Mouse (Mus musculus) neural tube, embryonic 14.5 days (tissue): ENCODE measurements at regions not wholly inside any gene's neighbourhood (a gene's known extent, or its start where the extent isn't known, plus 50 kb on each side); places are given as distances from the start of the nearest gene placed in this dataset.

Source experiments
- ATAC-seq: fragments of 200-750 bp; cut with Nextera tagmentation; 2 replicates; pipeline ENCODE4 v1.8.0; 2017; ENCODE audit warnings: low read depth, mild to moderate bottlenecking, moderate TSS enrichment, moderate library complexity
- H3K27ac ChIP-seq: fragments of 300-500 bp; sonication (generic); 2 replicates; pipeline ENCODE4 v1.5.1; 2014; ENCODE audit warnings: low read depth, mild to moderate bottlenecking, control low read depth, low read length, moderate library complexity, mixed read lengths
- H3K27me3 ChIP-seq: fragments of 300-500 bp; sonication (generic); 2 replicates; pipeline ENCODE4 v1.6.1; 2014; ENCODE audit warnings: low read length; ENCODE audit not compliant: control insufficient read depth, insufficient read depth
- H3K36me3 ChIP-seq: fragments of 300-500 bp; sonication (generic); 2 replicates; pipeline ENCODE4 v1.6.1; 2014; ENCODE audit warnings: low read length, mixed read lengths; ENCODE audit not compliant: control insufficient read depth, insufficient read depth
- H3K4me1 ChIP-seq: fragments of 300-500 bp; sonication (generic); 2 replicates; pipeline ENCODE4 v1.6.1; 2014; ENCODE audit warnings: low read length; ENCODE audit not compliant: control insufficient read depth, insufficient read depth
- H3K4me2 ChIP-seq: fragments of 300-500 bp; sonication (generic); 2 replicates; pipeline ENCODE4 v1.6.1; 2014; ENCODE audit warnings: mild to moderate bottlenecking, low read depth, low read length, control low read depth
- H3K4me3 ChIP-seq: fragments of 300-500 bp; sonication (generic); 2 replicates; pipeline ENCODE4 v1.5.1; 2014; ENCODE audit warnings: low read depth, low read length, control low read depth, mixed read lengths
- H3K9ac ChIP-seq: fragments of 300-500 bp; sonication (generic); replicated peaks from 2 replicates; pipeline ENCODE4 v1.6.1; 2014; ENCODE audit warnings: low read depth, mild to moderate bottlenecking, control low read depth, low read length, mixed read lengths
- H3K9me3 ChIP-seq: fragments of 300-500 bp; sonication (generic); 2 replicates; pipeline ENCODE4 v1.6.1; 2016; ENCODE audit warnings: low read length; ENCODE audit not compliant: control insufficient read depth
- WGBS: fragments of 180-500 bp; shearing (Covaris S2); extraction: QIAGEN DNeasy Blood & Tissue Kit; methylation state at CpG from one replicate; pipeline ENCODE4 v1.1.7; 2014; 5-methylcytosine and 5-hydroxymethylcytosine counted together

DNA sequence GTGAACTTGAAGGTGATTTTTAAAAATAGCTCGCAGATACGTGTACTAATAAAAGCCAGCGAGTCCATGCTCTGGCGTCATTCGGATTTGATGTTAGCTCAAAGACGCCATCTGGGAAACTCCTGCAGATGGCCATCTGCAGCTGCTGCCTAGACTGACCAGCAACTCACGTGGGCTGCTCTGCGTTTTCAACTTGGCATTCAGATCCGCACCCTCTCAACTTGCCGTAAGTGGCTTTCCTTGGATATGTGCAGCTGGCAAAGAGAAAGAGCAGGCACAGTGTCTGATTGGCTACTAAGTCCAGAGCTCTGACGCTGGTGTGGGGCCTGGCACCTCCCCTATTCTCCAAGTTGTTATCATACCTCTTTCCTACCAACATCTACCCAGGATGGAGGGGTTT is 77.6 kb upstream of the Ajap1 start:
- no peaks in the 10 kb centered on the region for H3K27me3 ChIP-seq
- H3K4me2 ChIP-seq: no peak overlapping the region
- H3K36me3 ChIP-seq: no peaks in the 10 kb centered on the region
- ATAC-seq: no peak
- WGBS: 52% methylated on average over 11 of the region's 11 CpGs
- H3K27ac ChIP-seq: no peak overlapping the region
- H3K9ac ChIP-seq: no peak overlapping the region
- H3K4me1 ChIP-seq: no peaks in the 10 kb centered on the region
- H3K4me3 ChIP-seq: no peak overlapping the region
- no peaks in the 10 kb centered on the region for H3K9me3 ChIP-seq

DNA sequence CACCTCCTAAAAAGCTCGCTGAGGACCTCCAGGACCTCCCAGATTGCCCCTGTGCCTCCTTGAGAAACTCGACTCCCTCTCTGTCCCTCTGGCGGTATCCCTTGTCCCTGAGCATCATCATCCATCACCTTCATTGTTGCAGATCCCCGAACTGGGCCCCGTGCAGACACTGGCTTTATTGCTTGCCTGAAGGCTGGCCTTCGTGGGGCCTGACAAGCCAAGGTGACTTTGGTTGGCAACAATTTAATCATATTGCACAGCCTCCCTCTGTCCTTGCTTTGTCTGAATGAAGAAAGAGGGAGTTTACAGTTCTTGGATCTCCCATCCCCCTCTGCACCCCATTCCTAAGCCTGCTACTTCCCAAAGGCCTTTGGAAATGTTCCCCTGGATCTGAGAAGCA is 78.3 kb upstream of the Ajap1 start:
- no peak overlapping the region for H3K9ac ChIP-seq
- no peaks in the 10 kb centered on the region for H3K27me3 ChIP-seq
- H3K9me3 ChIP-seq: no peaks in the 10 kb centered on the region
- no peak overlapping the region for H3K4me3 ChIP-seq
- ATAC-seq: no peak
- H3K27ac ChIP-seq: no peak overlapping the region
- H3K36me3 ChIP-seq: no peaks in the 10 kb centered on the region
- no peaks in the 10 kb centered on the region for H3K4me1 ChIP-seq
- WGBS: 4% methylated on average over 6 of the region's 6 CpGs
- H3K4me2 ChIP-seq: no peak overlapping the region

DNA sequence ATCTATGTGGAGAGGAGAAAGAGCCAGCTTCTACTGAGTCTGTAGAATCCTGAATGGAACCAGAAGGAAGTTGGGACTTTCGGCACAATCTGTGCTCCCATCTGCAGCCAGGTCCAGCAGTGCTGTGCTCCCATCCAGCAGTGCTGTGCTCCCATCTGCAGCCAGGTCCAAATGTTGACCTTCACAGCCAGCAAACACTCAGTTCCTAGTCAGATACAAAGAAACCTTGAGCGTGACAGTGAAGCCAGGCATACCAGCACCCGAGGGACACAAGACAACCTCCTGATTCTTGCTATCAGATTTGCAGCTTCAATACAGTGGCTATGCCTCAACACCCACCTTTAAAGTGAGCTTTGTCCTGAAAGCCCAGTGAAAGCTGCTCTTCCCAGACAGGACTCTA is 79.4 kb upstream of the Ajap1 start:
- no peak overlapping the region for H3K4me3 ChIP-seq
- H3K9ac ChIP-seq: no peak overlapping the region
- 91% methylated on average over 3 of the region's 3 CpGs for WGBS
- ATAC-seq: no peak
- H3K27me3 ChIP-seq: no peaks in the 10 kb centered on the region
- H3K9me3 ChIP-seq: no peaks in the 10 kb centered on the region
- no peaks in the 10 kb centered on the region for H3K4me1 ChIP-seq
- H3K36me3 ChIP-seq: no peaks in the 10 kb centered on the region
- no peak overlapping the region for H3K27ac ChIP-seq
- H3K4me2 ChIP-seq: no peak overlapping the region

DNA sequence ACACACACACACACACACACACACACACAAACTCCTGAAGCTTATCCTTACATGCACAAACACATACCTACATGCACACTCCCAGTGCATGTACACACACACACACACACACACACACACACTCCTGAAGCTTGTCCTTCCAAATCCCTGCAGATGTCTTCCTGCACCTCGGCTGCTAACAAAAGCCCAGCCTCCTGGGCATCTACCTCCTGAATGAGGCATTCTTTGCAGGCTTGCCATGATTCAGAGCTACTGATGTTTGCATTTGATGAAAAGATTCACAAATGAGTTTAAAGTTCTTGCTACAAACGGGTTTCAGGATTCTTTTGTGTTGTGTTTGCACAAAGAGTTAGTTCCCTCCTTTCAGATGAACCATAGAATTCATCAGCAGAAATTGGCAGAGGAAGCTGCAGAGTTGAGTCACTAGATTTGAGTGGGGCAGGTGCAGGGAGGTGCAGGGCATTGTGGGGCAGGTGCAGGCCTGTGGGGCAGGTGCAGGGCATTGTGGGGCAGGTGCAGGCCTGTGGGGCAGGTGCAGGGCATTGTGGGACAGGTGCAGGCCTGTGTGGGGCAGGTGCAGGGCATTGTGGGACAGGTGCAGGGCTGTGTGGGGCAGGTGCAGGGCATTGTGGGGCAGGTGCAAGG is 84.8 kb upstream of the Ajap1 start:
- no peak overlapping the region for H3K27ac ChIP-seq
- 24% methylated on average over 2 of the region's 2 CpGs for WGBS
- H3K4me1 ChIP-seq: no peaks in the 10 kb centered on the region
- no peaks in the 10 kb centered on the region for H3K36me3 ChIP-seq
- no peaks in the 10 kb centered on the region for H3K27me3 ChIP-seq
- ATAC-seq: no peak
- H3K9ac ChIP-seq: no peak overlapping the region
- H3K4me3 ChIP-seq: no peak overlapping the region
- no peaks in the 10 kb centered on the region for H3K9me3 ChIP-seq
- H3K4me2 ChIP-seq: no peak overlapping the region

DNA sequence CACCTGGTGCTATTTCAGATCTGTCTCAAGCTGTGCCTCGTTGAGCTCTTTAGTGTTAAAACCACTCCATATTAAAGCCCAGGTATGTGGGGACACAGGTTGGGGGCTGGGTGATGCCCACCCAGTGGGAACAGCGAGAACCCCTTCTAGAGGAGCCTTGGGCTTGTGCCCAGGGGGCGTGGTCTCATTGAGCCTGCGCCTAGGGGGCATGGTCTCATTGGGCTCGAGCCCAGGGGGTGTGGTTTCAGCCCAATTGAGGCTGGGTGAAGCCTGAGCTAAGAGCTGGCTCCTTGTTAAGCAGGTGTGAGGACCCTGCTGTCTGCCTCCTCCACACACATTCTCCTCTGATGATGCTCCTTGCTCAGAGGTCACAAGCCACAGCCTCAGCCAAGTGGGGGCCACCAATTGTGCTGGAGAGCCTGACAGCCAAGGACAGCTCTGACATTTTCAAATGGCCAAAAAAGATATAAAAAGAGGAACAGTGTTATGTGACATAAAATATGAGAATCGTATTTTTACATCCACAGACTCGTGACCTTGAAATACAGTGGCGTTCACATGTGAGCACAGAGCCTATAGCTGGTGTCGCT is 90.7 kb upstream of the Ajap1 start:
- Histone ChIP-seq H3K4me2 (no peak overlapping the region), H3K9ac (no peak overlapping the region), H3K27ac (peak overlapping the region; percentile 28; the same call in 1 of the 2 replicates), H3K27me3 (no peaks in the 10 kb centered on the region), H3K4me1 (peaks cover under 1% of the 10 kb centered on the region; the same call in 1 of the 2 replicates), H3K36me3 (no peaks in the 10 kb centered on the region), H3K9me3 (no peaks in the 10 kb centered on the region), H3K4me3 (no peak overlapping the region)
- WGBS: 50% methylated on average over 9 of the region's 9 CpGs
- no peak for ATAC-seq

DNA sequence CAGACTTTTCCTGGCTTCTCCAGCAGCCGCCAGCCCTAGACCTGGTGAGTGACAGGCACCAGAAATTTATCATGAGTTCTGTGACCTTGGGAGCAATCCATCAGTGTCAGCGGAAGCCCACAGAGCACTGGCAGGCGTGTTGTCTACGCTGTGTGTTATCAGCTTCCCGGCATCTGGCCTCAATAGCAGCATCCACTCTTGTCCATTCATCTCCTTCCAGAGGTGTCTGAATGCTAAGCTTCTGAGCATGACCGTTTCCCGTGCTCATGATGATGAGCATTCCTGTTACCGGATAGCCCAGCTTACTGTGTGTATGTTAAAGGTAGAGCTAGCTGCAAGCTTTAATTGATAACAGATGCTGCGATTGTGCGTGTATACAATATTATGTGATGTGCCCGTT is 110.7 kb upstream of the Ajap1 start:
- no peaks in the 10 kb centered on the region for H3K27me3 ChIP-seq
- H3K9me3 ChIP-seq: no peaks in the 10 kb centered on the region
- H3K4me2 ChIP-seq: no peak overlapping the region
- no peaks in the 10 kb centered on the region for H3K36me3 ChIP-seq
- no peak overlapping the region for H3K9ac ChIP-seq
- H3K4me1 ChIP-seq: no peaks in the 10 kb centered on the region
- no peak for ATAC-seq
- H3K27ac ChIP-seq: no peak overlapping the region
- WGBS: 75% methylated on average over 11 of the region's 11 CpGs
- H3K4me3 ChIP-seq: no peak overlapping the region

DNA sequence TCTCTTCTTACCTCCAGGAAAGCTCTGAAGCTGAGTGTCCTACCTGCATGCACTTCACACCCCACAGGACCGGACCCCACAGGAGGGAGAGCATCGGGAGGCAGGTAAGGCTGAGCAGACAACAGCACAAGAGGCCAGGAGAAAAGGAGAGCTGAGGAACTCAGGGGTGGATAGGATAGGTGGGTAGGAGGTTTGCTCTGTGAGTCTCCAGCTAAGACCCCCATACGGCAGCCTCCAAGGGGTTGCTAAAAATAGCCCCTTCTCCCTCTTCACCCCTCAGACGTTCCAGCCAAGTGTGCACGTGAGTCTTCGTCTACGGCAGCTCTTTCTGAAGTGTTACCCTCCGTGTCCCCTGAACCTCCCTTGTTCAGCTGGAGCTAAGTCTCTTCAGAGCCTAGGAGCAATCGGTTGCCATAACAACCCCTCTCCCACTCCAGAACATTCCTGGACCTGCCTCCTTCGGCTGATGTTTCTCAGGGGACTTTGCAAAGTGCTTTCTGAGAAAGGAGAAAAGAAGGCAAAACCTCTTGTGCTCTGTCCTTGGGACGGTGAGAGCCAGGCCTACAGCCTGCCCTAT is 117.3 kb upstream of the Ajap1 start:
- Histone ChIP-seq H3K9me3 (no peaks in the 10 kb centered on the region), H3K27me3 (no peaks in the 10 kb centered on the region), H3K36me3 (no peaks in the 10 kb centered on the region), H3K9ac (no peak overlapping the region), H3K27ac (no peak overlapping the region), H3K4me1 (peaks cover 13% of the 10 kb centered on the region; the same call in 1 of the 2 replicates), H3K4me2 (no peak overlapping the region), H3K4me3 (no peak overlapping the region)
- WGBS: 34% methylated on average over 11 of the region's 11 CpGs
- ATAC-seq: peak; percentile 49; the same call in 1 of the 2 replicates

DNA sequence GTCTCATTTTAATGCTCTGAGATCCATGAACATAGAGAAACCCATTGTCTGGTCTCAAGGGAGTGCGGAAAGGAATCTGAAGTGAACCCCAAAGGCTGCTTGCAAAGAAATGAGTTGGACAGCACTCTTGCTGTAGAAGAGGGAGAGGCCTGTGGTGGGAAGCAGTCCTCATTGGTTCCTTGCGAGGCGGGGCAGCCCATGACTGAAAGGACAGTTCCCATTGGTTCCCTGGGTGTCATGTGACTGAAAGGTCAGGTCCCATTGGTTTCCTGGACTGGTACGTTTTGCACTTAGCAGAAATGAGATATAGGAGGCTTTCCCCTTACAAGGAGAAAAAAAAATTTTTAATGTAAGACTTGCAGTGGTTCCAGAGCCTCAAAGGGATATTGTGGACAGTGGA is 119.9 kb upstream of the Ajap1 start:
- WGBS: 93% methylated on average over 4 of the region's 4 CpGs
- Histone ChIP-seq H3K36me3 (no peaks in the 10 kb centered on the region), H3K9ac (no peak overlapping the region), H3K4me3 (no peak overlapping the region), H3K4me1 (peaks cover 13% of the 10 kb centered on the region; the same call in 1 of the 2 replicates), H3K9me3 (no peaks in the 10 kb centered on the region), H3K27ac (no peak overlapping the region), H3K4me2 (no peak overlapping the region), H3K27me3 (no peaks in the 10 kb centered on the region)
- ATAC-seq: no peak

DNA sequence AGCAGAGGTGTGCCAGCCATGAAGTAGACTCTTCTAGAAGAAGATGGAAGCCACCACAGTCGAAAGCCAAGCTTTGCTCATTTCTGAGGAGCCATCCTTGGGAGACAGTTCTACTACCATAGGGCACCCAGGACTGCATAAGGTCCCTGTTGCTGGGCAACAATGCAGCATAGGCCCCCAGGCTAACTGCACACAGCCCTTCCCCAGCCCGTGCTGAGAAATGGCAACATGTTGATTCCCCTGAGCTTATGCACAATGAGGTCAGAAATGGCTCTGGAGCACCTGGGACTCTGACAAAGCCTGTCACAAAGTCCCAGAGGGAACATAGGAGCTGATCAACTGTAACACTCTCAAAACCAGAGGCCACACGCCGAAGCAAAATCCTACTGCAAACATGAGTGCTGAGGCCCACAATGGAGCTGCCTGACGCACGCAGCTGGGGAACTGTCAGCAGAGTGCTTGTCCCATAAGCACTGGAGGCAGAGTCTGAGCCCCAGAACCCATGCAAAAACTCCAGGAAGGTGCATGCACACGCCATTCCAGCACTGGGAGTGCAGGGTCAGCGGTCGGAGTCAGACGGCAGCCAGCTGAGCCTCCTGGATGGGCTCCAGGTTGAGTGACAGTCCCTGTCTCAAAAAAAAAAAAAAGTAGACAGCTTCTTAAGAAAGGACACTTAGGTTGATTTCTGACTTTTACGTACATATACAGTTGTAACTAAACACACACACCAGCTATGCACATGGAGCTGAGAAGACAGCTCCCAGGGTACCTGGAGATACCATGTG is 120.6 kb upstream of the Ajap1 start:
- no peaks in the 10 kb centered on the region for H3K27me3 ChIP-seq
- no peak overlapping the region for H3K27ac ChIP-seq
- no peak overlapping the region for H3K9ac ChIP-seq
- H3K36me3 ChIP-seq: no peaks in the 10 kb centered on the region
- peaks cover 13% of the 10 kb centered on the region; the same call in 1 of the 2 replicates for H3K4me1 ChIP-seq
- WGBS: 54% methylated on average over 11 of the region's 11 CpGs
- H3K9me3 ChIP-seq: no peaks in the 10 kb centered on the region
- no peak; the same call in 1 of the 2 replicates for ATAC-seq
- H3K4me2 ChIP-seq: no peak overlapping the region
- H3K4me3 ChIP-seq: no peak overlapping the region
